Mouse (Mus musculus) liver, embryonic 16.5 days (tissue): Measurements from ENCODE around the gene Fam167b. TPM values are rescaled to one million over a fixed set of nuclear protein-coding genes. Genes with fewer than 3 reads are reported as not detected.

Experiments
- ATAC-seq: fragments of 200-750 bp; cut with Nextera tagmentation; 2 replicates; pipeline ENCODE4 v1.8.0; 2017; ENCODE audit warnings: low read depth, mild to moderate bottlenecking, moderate number of reproducible peaks, moderate library complexity
- H3K27ac ChIP-seq: fragments of 300-500 bp; sonication (generic); 2 replicates; pipeline ENCODE4 v1.5.1; 2014; ENCODE audit warnings: mild to moderate bottlenecking, low read length
- H3K27me3 ChIP-seq: fragments of 300-500 bp; sonication (generic); 2 replicates; pipeline ENCODE4 v1.6.1; 2014; ENCODE audit warnings: low read depth, low read length, mixed read lengths; ENCODE audit not compliant: control insufficient read depth, insufficient read depth
- H3K36me3 ChIP-seq: fragments of 300-500 bp; sonication (generic); 2 replicates; pipeline ENCODE4 v1.6.1; 2014; ENCODE audit warnings: mild to moderate bottlenecking; ENCODE audit not compliant: control insufficient read depth, insufficient read depth
- H3K4me1 ChIP-seq: fragments of 300-500 bp; sonication (generic); 2 replicates; pipeline ENCODE4 v1.6.1; 2014; ENCODE audit warnings: low read depth, low read length, mixed read lengths; ENCODE audit not compliant: control insufficient read depth
- H3K4me2 ChIP-seq: fragments of 300-500 bp; sonication (generic); 2 replicates; pipeline ENCODE4 v1.6.1; 2014; ENCODE audit warnings: low read depth, low read length, mixed read lengths
- H3K4me3 ChIP-seq: fragments of 300-500 bp; sonication (generic); 2 replicates; pipeline ENCODE4 v1.5.1; 2014; ENCODE audit warnings: low read depth, mild to moderate bottlenecking, low read length
- H3K9ac ChIP-seq: fragments of 300-500 bp; sonication (generic); 2 replicates; pipeline ENCODE4 v1.6.1; 2014; ENCODE audit warnings: low read depth, low read length
- H3K9me3 ChIP-seq: fragments of 300-500 bp; sonication (generic); replicated peaks from 2 replicates; pipeline ENCODE4 v1.6.1; 2016; ENCODE audit warnings: low read length; ENCODE audit not compliant: control insufficient read depth
- WGBS: fragments of 180-500 bp; shearing (Covaris S2); extraction: QIAGEN DNeasy Blood & Tissue Kit; methylation state at CpG from one replicate; pipeline ENCODE4 v1.1.7; 2014; ENCODE audit not compliant: insufficient replicate concordance; 5-methylcytosine and 5-hydroxymethylcytosine counted together
- polyA plus RNA-seq: library from polyadenylated mRNA; unstranded; fragments of >200 nt; fragmentation: Nextera tagmentation; extraction: Ambion mirVana; gene quantifications from 2 replicates; pipeline ENCODE4 v1.2.1, GENCODE M21; 2015

Gene Fam167b
- polyA plus RNA-seq, 1 experiment from 2014 or later = 6.9 TPM

DNA sequence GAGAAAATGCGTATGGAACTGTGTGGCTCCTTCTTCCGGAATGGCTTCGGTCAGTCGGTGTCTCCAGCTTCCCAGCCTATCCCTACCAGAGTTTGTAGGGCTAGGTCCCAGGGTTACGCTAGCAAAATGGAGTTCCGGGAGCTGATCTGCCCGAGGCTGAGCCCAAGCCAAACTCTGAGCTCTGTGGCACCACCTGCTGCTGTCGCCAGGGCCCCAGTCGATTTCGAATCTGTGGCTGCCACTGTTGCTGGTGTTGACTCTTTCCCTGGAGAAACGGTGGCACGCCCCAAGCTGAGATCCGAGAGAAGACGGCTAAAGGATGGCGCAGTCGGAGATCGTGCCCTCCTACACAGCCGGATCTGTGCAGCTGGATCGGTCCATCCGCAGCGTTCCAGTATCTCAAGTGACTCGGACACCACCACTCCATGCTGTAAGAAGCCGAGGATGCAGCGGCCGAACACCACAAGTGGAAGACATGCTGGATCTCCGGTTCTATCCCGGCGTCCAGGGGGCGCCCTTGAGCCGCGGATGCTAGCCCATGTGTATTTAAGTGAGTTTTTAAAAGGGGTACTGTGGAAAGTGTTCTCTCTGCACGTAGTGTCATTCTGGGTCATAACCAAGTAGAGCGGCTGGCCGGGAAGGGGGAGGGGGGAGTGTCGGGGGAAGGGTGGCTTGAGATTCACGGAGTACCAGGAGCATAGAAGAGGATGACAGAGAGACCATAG is 6.7 kb upstream of the Fam167b start:
- no peaks in the 10 kb centered on the region for H3K9me3 ChIP-seq
- H3K4me3 ChIP-seq = peak overlapping the region; percentile 70
- 2% methylated on average over 36 of the region's 36 CpGs for WGBS
- H3K9ac ChIP-seq = peak overlapping the region; percentile 70
- ATAC-seq = peak; percentile 65
- peak overlapping the region; percentile 85 for H3K4me2 ChIP-seq
- H3K36me3 ChIP-seq = no peaks in the 10 kb centered on the region
- H3K27me3 ChIP-seq = no peaks in the 10 kb centered on the region
- peak overlapping the region; percentile 85 for H3K27ac ChIP-seq
- H3K4me1 ChIP-seq = peaks cover 38% of the 10 kb centered on the region

DNA sequence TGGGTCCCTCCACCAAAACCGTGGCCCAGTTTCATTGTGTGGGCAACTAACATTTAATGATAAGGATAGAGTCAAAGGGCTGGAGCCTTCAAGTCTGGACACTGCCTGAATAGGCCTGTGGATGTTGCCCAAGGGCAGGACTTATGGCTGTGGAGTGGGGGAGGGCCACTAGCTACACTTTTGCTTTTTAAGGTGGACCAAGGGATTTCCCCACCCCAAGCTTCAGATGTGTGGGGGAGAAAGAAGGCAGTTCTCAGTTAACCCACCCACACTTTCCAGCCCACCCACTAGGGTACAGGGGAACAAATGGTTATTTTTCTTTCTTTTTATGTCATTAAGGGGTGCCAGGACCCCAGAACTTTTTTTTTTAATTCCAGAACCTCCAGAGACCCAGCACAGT is 6.0 kb upstream of the Fam167b start:
- Histone ChIP-seq H3K36me3 (no peaks in the 10 kb centered on the region), H3K4me3 (peak overlapping the region; percentile 70), H3K4me1 (peaks cover 32% of the 10 kb centered on the region), H3K9ac (no peak overlapping the region), H3K9me3 (no peaks in the 10 kb centered on the region), H3K27me3 (no peaks in the 10 kb centered on the region), H3K27ac (peak overlapping the region; percentile 85), H3K4me2 (peak overlapping the region; percentile 85)
- 65% methylated on average over 1 of the region's 1 CpGs for WGBS
- ATAC-seq = no peak

DNA sequence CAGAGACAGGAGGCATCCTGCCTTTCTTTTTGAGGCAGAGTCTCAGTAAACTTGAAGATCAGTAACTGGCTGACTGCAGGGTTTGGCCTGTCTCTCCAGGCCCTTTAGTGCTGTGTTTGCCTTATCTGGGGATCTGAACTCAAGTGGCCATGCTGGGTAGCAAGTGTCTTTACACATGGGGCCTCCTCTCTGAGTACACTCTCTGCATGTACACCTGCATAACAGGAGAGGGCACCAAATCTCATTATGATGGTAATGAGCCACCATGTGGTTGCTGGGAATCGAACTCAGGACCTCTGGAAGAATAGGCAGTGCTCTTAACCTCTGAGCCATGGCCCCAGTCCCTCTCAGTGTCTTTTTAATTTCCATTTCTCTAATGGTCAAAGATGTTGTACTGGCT is 3.9 kb upstream of the Fam167b start:
- 65% methylated on average over 1 of the region's 1 CpGs for WGBS
- Histone ChIP-seq H3K27ac (no peak overlapping the region), H3K36me3 (no peaks in the 10 kb centered on the region), H3K9me3 (no peaks in the 10 kb centered on the region), H3K9ac (no peak overlapping the region), H3K4me1 (peaks cover 16% of the 10 kb centered on the region), H3K4me2 (no peak overlapping the region), H3K4me3 (no peak overlapping the region), H3K27me3 (no peaks in the 10 kb centered on the region)
- no peak for ATAC-seq

DNA sequence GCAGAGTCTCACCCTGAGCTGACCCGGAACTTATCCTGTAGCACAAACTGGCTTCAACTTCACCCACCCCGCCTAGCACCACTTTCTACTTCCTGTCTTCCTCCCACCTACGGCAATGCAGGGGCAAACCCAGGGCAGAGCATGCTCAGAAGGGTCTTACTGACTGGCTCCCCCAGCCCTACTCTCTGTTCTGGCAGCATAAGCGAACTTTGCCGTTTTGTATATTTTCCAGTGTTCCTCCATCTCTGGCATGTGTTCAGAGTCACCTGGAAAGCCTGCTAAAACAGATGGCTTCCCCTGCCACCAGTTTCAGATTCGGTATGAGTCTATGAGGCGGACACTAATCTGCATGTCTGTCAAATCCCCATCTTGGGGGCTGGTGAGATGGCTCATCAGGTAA is 2.0 kb upstream of the Fam167b start:
- H3K27me3 ChIP-seq = peaks cover 4% of the 10 kb centered on the region; the same call in 1 of the 2 replicates
- no peak overlapping the region for H3K9ac ChIP-seq
- no peaks in the 10 kb centered on the region for H3K9me3 ChIP-seq
- no peak overlapping the region for H3K4me2 ChIP-seq
- H3K27ac ChIP-seq = no peak overlapping the region
- WGBS = 49% methylated on average over 7 of the region's 7 CpGs
- no peak for ATAC-seq
- peaks cover 11% of the 10 kb centered on the region for H3K4me1 ChIP-seq
- no peak overlapping the region for H3K4me3 ChIP-seq
- no peaks in the 10 kb centered on the region for H3K36me3 ChIP-seq

DNA sequence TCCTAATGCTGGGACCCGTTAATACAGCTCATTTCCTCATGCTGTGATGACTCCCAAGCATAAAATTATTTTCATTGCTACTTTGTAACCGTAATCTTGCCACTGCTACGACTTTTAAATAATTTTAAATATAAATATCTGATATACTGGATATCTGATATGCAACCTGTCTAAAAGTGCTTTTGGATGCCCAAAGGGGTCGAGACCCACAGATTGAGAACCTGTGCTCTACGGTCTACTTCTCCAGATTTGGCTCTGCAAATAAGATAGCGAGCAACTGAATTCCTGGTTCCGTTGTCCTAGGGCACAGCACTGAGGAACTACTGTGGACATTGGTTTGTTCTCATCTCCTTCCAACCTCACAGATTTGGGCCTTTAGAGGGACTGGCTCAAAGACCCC is 661 bp downstream of the Fam167b start:
- no peak for ATAC-seq
- no peak overlapping the region for H3K9ac ChIP-seq
- no peaks in the 10 kb centered on the region for H3K36me3 ChIP-seq
- no peak overlapping the region for H3K27ac ChIP-seq
- H3K27me3 ChIP-seq = peaks cover 4% of the 10 kb centered on the region; the same call in 1 of the 2 replicates
- H3K4me2 ChIP-seq = no peak overlapping the region
- H3K4me3 ChIP-seq = no peak overlapping the region
- WGBS = 69% methylated on average over 7 of the region's 7 CpGs
- H3K4me1 ChIP-seq = peaks cover 3% of the 10 kb centered on the region; the same call in 1 of the 2 replicates
- H3K9me3 ChIP-seq = no peaks in the 10 kb centered on the region

DNA sequence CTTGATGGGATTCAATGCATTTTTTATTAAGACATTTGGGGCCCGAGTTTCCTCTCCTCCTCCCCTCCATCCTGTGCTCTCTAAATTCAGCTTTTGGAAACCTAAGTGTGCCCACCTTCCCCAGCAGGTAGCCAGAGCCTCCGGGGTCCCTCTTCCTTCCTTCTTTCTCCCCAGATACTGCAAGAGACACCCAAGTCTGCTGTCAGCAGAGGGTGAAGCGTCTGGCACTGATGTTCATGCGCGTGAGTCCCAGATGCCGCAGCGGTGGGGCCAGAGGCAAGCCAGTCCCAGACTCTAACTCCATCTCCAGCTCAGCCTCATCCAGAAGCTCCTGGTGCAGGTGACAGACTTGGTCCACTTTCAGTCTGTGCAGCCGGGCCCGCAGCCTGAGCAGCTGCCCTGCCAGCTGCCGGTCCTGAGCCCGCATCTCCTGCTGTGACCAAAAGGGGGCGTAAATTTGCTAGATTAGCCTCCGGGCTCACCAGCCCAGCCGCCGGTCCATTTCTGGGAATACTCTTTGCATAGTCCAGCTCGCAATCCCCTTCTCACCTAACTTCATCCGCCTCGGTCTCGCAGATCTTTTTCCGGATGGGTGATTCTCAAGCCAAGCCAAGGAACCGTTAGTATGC is 1.4 kb downstream of the Fam167b start:
- peak; percentile 35 for ATAC-seq
- H3K9ac ChIP-seq = no peak overlapping the region
- no peak overlapping the region for H3K4me3 ChIP-seq
- H3K27ac ChIP-seq = no peak overlapping the region
- WGBS = 33% methylated on average over 21 of the region's 21 CpGs
- H3K9me3 ChIP-seq = no peaks in the 10 kb centered on the region
- peaks cover 4% of the 10 kb centered on the region; the same call in 1 of the 2 replicates for H3K27me3 ChIP-seq
- no peak overlapping the region for H3K4me2 ChIP-seq
- H3K4me1 ChIP-seq = peaks cover 3% of the 10 kb centered on the region; the same call in 1 of the 2 replicates
- H3K36me3 ChIP-seq = no peaks in the 10 kb centered on the region

DNA sequence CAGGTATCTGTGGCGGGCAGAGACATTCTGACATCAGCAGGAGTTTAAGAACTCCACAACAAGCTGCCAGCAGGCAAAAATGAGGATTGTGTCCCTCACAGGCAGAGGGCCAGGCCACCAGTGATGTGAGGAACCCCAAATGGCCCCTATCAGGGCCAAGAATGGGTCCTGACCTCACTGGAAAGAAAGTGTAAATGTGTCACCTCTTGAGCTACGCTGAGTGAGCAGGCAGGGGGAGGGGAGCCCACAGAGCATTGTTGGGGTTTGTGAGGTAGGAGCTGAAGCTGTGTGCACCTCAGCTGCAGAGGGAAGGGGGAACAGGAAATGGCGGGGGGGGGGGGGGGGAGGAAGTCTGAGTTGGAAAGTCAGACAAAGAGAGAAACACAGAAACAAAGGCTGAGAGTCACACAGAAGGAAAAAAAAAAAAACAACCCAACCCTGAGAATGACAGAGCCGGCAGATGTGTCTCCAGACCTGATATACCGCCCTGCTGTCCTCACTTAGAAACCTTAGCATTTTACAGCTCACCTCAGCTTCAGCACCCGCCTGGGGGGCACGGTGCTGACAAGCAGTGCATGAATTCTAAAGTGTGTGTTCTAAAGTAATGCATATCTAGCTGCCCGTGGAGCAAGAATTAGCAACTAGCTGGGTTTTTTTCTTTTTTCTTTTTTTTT is 3.0 kb downstream of the Fam167b start:
- H3K27me3 ChIP-seq = peaks cover 4% of the 10 kb centered on the region; the same call in 1 of the 2 replicates
- H3K4me1 ChIP-seq = peaks cover 3% of the 10 kb centered on the region; the same call in 1 of the 2 replicates
- no peak overlapping the region for H3K9ac ChIP-seq
- no peaks in the 10 kb centered on the region for H3K36me3 ChIP-seq
- H3K9me3 ChIP-seq = no peaks in the 10 kb centered on the region
- H3K4me3 ChIP-seq = no peak overlapping the region
- WGBS = 15% methylated on average over 7 of the region's 8 CpGs
- H3K27ac ChIP-seq = no peak overlapping the region
- H3K4me2 ChIP-seq = no peak overlapping the region
- peak; percentile 23; the same call in 1 of the 2 replicates for ATAC-seq

DNA sequence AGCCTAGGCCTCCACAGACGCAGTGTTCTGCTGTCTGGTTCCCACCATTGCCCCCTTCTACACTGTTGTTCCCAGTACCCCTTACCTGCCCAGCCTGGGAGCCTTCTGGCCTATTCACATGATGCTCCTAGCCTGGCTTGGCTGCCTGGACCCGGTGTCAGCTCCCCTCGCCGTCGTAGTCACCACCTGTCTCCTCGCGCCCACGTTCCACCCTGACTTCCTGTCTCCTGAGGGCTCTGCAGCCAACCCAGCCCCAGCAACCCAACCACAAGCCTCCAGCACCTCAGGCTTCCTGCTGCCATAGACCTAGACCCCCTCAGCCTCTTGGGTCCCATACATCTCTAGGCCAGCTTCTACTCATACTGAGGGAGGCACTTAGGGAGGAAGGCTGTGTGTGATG is 4.9 kb downstream of the Fam167b start, which contains the start of gene Lck:
Gene Lck (minus strand): TSS at position 212 of the 400 bp plus-strand sequence.
- H3K27me3 ChIP-seq = peaks cover 4% of the 10 kb centered on the region; the same call in 1 of the 2 replicates
- H3K4me3 ChIP-seq = no peak within 1 kb of the TSS
- WGBS = 36% methylated on average over 8 of the region's 8 CpGs
- H3K36me3 ChIP-seq = no peaks in the 10 kb centered on the region
- H3K4me2 ChIP-seq = no peak within 1 kb of the TSS
- H3K27ac ChIP-seq = no peak within 1 kb of the TSS
- no peaks in the 10 kb centered on the region for H3K9me3 ChIP-seq
- no peak within 1 kb of the TSS for H3K9ac ChIP-seq
- no peak for ATAC-seq
- H3K4me1 ChIP-seq = peaks cover 3% of the 10 kb centered on the region; the same call in 1 of the 2 replicates

DNA sequence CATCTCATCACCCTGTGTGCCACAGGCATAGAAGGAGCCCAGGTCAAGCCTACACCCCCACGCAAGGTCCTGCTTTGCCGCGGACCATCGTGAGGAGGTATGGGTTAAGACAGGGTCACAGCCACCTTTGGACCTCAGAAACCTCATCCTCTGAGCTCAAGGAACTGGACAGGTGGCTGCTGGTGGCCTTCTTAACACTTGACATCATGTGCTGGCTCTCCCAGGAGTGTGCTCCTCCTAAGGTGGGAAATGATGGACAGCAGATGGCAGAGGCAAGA is 5.3 kb downstream of the Fam167b start:
- WGBS = 92% methylated on average over 4 of the region's 4 CpGs
- H3K4me3 ChIP-seq = no peak overlapping the region
- ATAC-seq = no peak
- H3K36me3 ChIP-seq = no peaks in the 10 kb centered on the region
- no peak overlapping the region for H3K4me2 ChIP-seq
- H3K9ac ChIP-seq = no peak overlapping the region
- H3K27ac ChIP-seq = no peak overlapping the region
- H3K4me1 ChIP-seq = peaks cover 3% of the 10 kb centered on the region; the same call in 1 of the 2 replicates
- peaks cover 4% of the 10 kb centered on the region; the same call in 1 of the 2 replicates for H3K27me3 ChIP-seq
- H3K9me3 ChIP-seq = no peaks in the 10 kb centered on the region
